Mouse (Mus musculus) thymus, adult 2 months (tissue): ENCODE data around the gene Dntt.

ENCODE experiments used
- CTCF ChIP-seq: fragments of 200-500 bp; IDR thresholded peaks from 2 replicates; pipeline ENCODE4 v1.5.1; 2012; ENCODE audit warnings: mild to moderate bottlenecking, control low read depth, low read length, moderate library complexity, borderline replicate concordance; ENCODE audit not compliant: control insufficient read depth, poor library complexity, insufficient read depth; ENCODE audit errors: extremely low read depth
- POLR2A ChIP-seq: fragments of 200-500 bp; IDR thresholded peaks from 2 replicates; pipeline ENCODE4 v1.6.1; 2012; ENCODE audit warnings: mild to moderate bottlenecking, low read length, control low read depth, moderate library complexity; ENCODE audit not compliant: control insufficient read depth, poor library complexity, insufficient read depth; ENCODE audit errors: extremely low read depth

GRCm38 (mm10) chr19:41052247-41052646 lies 23.2 kb downstream of the Dntt start:
- TF ChIP-seq CTCF (no peak), POLR2A (no peak)
